Mouse (Mus musculus): ENCODE measurements at regions not wholly inside any gene's neighbourhood (a gene's known extent, or its start where the extent isn't known, plus 50 kb on each side); places are given as distances from the start of the nearest gene placed in this dataset.
"Not testable (repeated sequence)": the region's sequence is repeated elsewhere in the genome, so short reads cannot be mapped to it uniquely, and the experiment has no call there.

- peak; percentile 5 for DNase-seq (ENCODE audit: low read depth)
Measured at GRCm38 (mm10) chr5:101496924-101497697, 167.7 kb downstream of the Nkx6-1 start.

DNA sequence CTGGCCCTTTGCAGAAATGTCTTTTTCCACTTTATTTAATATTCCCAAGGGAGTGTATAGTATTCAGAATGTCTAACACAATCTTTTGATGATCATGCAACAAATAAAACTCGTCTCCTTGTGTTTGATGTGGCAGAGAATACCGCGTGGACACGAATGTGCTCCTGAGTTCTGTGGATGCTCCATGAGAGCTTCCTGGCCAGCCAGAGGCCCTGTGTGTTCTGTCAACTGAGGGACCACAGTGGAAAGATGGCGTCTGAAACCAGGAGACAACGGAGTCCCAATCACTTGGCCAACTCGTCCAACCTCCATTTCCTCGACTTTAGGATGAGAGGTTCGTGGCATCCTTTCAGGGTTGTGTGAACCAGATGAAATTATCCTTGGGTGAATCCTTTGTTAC is 168.6 kb downstream of the Nkx6-1 start:
- DNase-seq (ENCODE audit: low read depth) = no peak

DNA sequence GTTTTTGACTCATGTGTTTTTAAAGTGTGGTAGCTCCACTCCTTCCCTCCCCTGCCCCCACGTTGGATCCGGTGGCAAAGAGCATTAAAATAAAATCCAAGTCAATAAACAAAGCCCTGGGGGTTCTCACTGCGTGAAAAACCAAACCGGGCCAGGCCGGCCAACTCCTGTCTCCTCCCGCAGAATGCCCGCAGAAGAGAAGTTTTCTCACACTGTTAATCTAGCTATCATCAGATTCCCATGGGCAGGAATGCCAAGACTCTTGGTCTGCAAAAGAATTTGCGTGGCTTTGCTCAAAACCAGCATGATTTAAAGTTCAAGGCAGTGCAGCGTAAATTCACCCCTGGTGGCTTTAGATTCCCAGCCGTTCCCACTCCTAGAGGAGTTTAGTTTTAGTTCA is 219.0 kb downstream of the Nkx6-1 start:
- DNase-seq (ENCODE audit: low read depth) = no peak

DNA sequence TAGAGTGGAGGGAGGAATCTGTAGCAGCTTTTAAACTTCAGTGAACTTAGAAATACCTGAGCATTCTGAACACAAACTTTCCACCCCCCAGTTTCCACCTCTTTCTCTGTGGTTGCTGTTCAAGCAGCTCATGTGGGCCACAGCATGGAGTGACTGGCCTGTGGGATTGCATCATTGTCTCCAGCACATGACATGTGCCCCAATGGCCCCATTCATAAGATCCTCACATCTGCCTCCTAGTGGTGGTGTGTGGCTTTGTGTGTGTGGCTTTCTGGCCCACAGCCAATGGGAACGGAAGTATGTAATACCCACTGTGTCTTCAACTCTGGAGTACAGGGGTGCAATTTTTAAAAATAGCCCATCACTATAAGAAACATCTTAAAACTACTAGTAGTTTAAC is 223.0 kb downstream of the Nkx6-1 start:
- peak; percentile 51 for DNase-seq (ENCODE audit: low read depth)

DNA sequence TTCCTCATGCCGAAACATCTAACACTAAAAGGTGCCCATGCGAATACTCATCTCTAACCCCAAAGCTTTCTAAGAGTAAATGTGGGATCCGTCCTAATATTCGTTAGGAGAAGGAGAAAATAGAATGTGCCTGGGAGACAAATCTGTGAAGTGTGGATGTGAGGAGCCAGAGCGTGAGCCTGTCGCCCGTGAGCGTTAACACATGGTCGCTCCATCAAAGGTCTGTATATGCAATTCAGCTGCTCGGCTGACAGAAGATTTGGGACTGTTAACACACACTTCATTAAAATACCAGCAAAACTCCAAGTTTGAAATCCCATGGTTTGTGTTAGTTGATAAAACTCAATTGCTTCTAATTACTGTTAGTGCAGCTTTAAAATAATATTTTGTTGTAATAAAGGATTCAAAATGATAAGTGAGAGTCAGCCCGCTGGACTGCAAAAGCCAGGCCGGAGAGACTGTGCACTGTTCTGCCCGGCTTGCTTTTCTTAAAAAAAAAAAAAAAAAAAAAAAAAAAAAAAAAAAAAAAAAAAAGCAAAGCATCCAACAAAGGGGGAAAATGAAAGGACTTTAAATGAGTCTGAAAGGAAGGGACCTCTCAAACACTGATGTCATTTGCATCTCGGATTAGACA is 227.0 kb downstream of the Nkx6-1 start:
- DNase-seq (ENCODE audit: low read depth) = no peak

- DNase-seq (ENCODE audit: low read depth) = peak; percentile 24
Measured at GRCm38 (mm10) chr5:101426067-101426771, 238.6 kb downstream of the Nkx6-1 start.

DNA sequence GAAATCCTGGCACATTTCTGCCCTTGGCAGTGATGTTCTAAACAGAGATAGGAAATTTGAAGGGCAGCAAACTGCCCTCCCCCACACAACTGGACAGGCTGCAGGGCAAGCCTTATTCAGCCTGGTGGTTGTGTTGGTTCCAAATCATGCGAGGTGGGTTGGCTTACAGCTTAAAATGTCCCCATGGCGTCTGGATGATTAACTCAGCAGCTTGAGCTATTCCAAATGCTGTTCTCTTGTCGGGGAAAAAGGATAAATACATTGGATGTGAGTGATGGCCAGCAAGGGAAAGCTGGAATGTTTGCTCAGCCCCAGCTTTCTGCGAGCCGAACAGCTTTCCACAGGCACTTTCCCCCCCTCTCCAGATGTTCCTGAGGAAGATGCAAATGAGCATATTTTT is 280.5 kb downstream of the Nkx6-1 start:
- peak; percentile 50 for DNase-seq (ENCODE audit: low read depth)

GRCm38 (mm10) chr5:101381361-101381760 is 283.4 kb downstream of the Nkx6-1 start:
- DNase-seq (ENCODE audit: low read depth) = no peak

DNA sequence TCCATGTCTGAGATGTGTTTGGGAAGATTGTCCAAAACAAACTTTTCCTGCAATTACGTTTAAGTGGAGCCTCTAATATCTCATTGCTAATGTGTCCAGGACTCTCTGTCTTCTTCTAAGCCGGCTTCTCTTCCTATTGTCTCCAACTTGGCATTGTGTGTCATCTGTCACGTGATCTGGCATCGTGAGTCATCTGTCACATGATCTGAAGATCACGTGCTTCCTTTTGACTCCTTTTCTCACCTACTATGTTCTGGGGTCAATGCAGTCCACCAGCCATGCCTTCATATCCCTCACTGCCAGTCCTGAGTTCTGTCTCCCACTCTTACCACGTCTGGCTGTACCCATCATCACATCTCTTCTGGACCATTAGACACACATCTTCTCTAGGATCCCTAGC is 288.1 kb downstream of the Nkx6-1 start:
- no peak for DNase-seq (ENCODE audit: low read depth)

DNA sequence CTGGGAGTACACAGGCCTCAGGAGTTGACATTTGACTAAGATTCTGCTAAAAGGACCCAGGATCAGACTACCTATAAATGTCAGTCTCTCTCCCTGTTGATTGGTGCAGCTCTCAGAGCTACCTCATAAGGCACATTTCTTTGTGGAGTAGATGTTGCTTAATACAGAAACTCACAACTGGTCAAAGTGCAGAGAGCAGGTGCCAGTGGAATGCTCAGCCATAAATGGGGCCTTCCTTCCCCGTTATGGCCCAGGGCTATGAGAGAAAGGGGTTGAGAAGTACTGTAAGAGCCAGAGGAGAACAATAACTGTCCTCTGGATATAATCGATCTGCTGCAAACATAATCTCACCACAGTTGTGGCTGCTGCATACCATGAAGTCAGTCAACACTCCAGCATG is 290.7 kb downstream of the Nkx6-1 start:
- DNase-seq (ENCODE audit: low read depth) = no peak

- DNase-seq (ENCODE audit: low read depth) = no peak
Measured at GRCm38 (mm10) chr5:101372204-101372603, 292.6 kb downstream of the Nkx6-1 start.

- DNase-seq (ENCODE audit: low read depth) = peak; percentile 9
Measured at GRCm38 (mm10) chr5:101365364-101365763, 299.4 kb downstream of the Nkx6-1 start.

GRCm38 (mm10) chr5:101359986-101360385 is 304.8 kb downstream of the Nkx6-1 start:
- no peak for DNase-seq (ENCODE audit: low read depth)

GRCm38 (mm10) chr5:101345406-101345805 is 319.4 kb downstream of the Nkx6-1 start:
- DNase-seq (ENCODE audit: low read depth) = no peak

DNA sequence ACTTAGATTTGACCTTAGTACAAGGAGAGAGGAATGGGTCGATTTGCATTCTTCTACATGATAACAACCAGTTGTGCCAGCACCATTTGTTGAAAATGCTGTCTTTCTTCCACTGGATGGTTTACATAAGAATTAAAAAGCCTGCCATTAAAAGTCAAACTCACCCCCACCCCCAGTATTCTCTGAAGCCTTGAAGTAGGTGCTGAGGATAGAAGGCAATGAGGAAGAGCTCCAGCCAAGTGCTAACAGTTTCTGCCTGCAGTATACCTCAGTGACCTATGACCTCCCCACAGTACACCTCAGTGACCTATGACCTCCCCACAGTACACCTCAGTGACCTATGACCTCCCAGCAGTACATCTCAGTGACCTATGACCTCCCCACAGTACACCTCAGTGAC is 328.4 kb downstream of the Nkx6-1 start:
- not testable (repeated sequence) for DNase-seq (ENCODE audit: low read depth)

- DNase-seq (ENCODE audit: low read depth) = no peak
Measured at GRCm38 (mm10) chr5:101331825-101332224, 333.0 kb downstream of the Nkx6-1 start.

DNA sequence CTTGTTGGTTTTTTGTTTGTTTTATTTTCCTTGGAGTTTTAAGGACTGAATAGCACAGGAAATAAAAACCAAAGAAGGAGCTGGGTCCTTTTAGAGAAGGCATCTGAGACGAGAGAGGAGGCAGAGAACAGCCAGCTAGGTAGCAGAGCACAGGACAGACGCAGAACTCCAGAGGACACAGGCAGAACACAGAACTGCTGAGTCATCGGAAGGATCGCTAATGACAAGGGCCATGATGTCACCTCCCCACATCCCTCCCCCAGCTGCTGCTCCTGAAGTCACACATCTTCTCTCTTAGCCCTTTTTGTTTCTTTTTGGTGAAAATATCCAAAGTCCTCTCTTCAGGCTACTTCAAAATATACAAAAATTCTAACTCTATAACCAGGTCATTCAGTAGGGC is 338.7 kb downstream of the Nkx6-1 start:
- DNase-seq (ENCODE audit: low read depth) = no peak

DNA sequence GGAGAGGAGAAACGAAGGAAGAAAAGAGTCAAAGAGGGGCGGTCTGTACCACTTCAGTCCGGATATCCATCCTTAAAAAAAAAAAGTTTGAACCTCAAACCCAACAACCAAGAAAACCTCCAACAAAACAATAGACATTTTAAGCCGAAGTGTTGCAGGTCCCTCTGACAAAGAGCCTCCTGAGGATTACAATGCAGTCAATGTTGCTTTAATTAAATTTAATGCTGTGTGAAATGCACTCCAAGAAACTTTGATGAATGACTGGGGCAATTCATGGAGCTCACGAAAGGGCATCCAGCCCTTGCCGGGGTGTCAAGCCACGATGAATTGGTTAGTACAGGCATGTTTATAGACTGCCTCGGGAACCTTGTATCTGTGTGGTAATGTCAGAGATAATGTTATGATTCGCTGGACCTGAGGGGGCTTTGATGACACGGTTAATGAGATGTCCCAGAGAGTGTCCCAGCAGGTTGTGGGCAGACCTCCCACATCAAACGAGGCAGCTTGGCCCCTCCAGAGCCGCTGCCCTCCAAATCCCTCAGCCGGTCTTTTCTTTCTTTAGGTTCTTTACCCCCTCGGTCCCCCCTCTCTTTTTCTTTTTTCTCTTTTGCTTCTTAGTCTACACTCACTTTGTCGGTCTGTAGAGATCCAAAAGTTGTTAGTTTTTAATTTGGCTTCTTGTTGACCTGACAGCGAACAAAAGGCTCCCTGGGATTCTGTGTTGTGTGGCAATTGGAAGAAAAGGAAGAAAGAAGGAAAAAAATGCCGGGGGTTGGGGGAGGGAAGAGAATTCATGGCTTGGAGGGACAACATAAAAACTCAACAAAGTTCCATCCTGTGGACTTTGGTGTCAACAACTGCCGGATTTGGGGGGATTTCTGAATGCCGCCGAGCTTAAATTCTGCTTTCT is 341.5 kb downstream of the Nkx6-1 start:
- no peak for DNase-seq (ENCODE audit: low read depth)

DNA sequence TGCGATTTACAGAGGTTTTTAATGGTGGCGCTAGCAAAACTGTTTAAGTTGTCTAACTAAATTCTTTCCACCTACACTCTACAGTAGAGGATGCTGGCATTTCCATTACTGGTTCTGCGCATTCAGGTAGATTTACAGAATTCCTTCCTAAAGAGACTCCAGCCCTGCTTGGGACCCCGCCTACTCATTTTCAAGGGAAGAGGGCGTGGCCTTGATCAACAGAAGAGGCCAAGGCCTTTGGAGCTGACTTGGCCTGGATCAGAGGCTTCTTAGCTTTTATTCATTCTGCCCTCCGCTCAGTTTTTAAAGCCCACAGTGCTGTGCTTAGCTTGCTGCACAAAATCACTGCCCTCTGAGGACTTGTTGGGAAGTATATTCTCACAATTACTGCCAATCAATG is 364.8 kb downstream of the Nkx6-1 start:
- DNase-seq (ENCODE audit: low read depth) = no peak

GRCm38 (mm10) chr5:101298411-101298810 is 366.4 kb downstream of the Nkx6-1 start:
- DNase-seq (ENCODE audit: low read depth) = no peak

DNA sequence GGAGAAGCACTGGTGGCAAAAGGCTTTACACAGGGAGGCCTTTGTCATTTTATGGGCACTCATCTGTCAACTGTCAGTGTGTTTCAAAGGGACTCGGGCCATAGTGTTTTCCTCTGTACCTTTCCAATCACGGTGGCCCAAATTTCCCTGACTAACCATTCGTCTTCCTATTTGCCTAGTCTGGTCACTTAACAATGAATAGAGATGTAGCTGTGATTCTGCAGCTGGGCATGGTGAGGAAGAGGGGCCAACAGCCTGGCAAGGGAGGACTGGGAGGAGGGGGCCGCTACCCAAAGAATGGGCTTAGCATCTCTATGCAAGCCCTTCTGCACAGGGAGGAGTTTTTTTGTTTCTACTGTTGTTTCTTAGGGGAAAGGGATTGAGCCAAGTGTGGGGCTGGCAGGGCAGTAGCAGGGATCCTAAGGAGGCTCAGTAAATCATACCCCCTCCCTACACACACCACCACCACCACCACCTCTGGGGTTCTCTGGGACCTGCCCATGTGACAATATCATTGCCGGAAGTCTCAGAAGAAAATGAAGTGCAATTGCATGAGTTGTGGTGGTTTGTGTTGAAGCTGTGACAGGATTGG is 367.2 kb downstream of the Nkx6-1 start:
- no peak for DNase-seq (ENCODE audit: low read depth)

- peak; percentile 43 for DNase-seq (ENCODE audit: low read depth)
Measured at GRCm38 (mm10) chr5:101295941-101296340, 368.9 kb downstream of the Nkx6-1 start.

All from NIH3T3 (cell line).